Mouse (Mus musculus) CH12.LX (cell line): Measurements from ENCODE around the gene Tgfb1.

Experiments used
- CHD1 ChIP-seq: IDR thresholded peaks from 2 replicates; pipeline ENCODE4 v1.6.1; 2012; ENCODE audit warnings: low read depth, low read length, improper control_type of control experiment, inconsistent platforms
- CTCF ChIP-seq, 2 experiments: IDR thresholded peaks in 1 of 2; conservative IDR thresholded peaks in 1 of 2; 2 replicates each; pipeline ENCODE4 v1.5.1; 2011 to 2012; ENCODE audit warnings: low read depth in 2 of 2, low read length in 2 of 2, improper control_type of control experiment in 1 of 2, inconsistent platforms in 1 of 2, mild to moderate bottlenecking in 1 of 2, moderate library complexity in 1 of 2
- EP300 ChIP-seq: IDR thresholded peaks from 2 replicates; pipeline ENCODE4 v1.6.1; 2011; ENCODE audit warnings: low read length, improper control_type of control experiment
- ETS1 ChIP-seq: conservative IDR thresholded peaks from 2 replicates; pipeline ENCODE4 v1.6.1; 2012; ENCODE audit warnings: low read depth, mild to moderate bottlenecking, inconsistent platforms, low read length, improper control_type of control experiment, moderate library complexity
- JUND ChIP-seq: conservative IDR thresholded peaks from 2 replicates; pipeline ENCODE4 v1.6.1; 2011; ENCODE audit warnings: low read depth, low read length, improper control_type of control experiment
- MAFK ChIP-seq: IDR thresholded peaks from 2 replicates; pipeline ENCODE4 v1.6.1; 2011; ENCODE audit warnings: low read length, improper control_type of control experiment; ENCODE audit not compliant: insufficient replicate concordance
- MAX ChIP-seq: IDR thresholded peaks from 2 replicates; pipeline ENCODE4 v1.6.1; 2011; ENCODE audit warnings: low read length, improper control_type of control experiment
- MAZ ChIP-seq: IDR thresholded peaks from 2 replicates; pipeline ENCODE4 v1.6.1; 2012; ENCODE audit warnings: low read depth, mild to moderate bottlenecking, inconsistent platforms, low read length, improper control_type of control experiment, moderate library complexity
- NELFE ChIP-seq: IDR thresholded peaks from 2 replicates; pipeline ENCODE4 v1.6.1; 2011; ENCODE audit warnings: low read depth, low read length, improper control_type of control experiment
- NRF1 ChIP-seq: IDR thresholded peaks from 2 replicates; pipeline ENCODE4 v1.6.1; 2014; ENCODE audit warnings: low read depth, mild to moderate bottlenecking, inconsistent platforms, low read length, improper control_type of control experiment, moderate library complexity
- POLR2A ChIP-seq: IDR thresholded peaks from 2 replicates; pipeline ENCODE4 v1.6.1; 2011; ENCODE audit warnings: low read depth, mild to moderate bottlenecking, improper control_type of control experiment, low read length
- SIN3A ChIP-seq: IDR thresholded peaks from 2 replicates; pipeline ENCODE4 v1.6.1; 2012; ENCODE audit warnings: low read length, improper control_type of control experiment, inconsistent platforms
- TBP ChIP-seq: conservative IDR thresholded peaks from 2 replicates; pipeline ENCODE4 v1.6.1; 2011; ENCODE audit warnings: low read depth, low read length, improper control_type of control experiment
- ZMIZ1 ChIP-seq: IDR thresholded peaks from 2 replicates; pipeline ENCODE4 v1.6.1; 2012; ENCODE audit warnings: low read depth, mild to moderate bottlenecking, inconsistent platforms, low read length, improper control_type of control experiment

GRCm38 (mm10) chr7:25710519-25711130 lies 23.8 kb downstream of the Tgfb1 start:
- TF ChIP-seq CTCF (conservative IDR thresholded peaks at IDR 0.05 in 1 of 2, IDR thresholded peaks at IDR 0.05 in 1 of 2; ENCODE audit: low read depth in 2 of 2, low read length in 2 of 2): no peak
- no peak for TF ChIP-seq CHD1
- no peak for TF ChIP-seq EP300
- TF ChIP-seq ZMIZ1: no peak; the same call in 1 of the 2 replicates
- 0 out of 2 replicates have a peak, but pooled peaks have one; percentile 16 for TF ChIP-seq POLR2A
- TF ChIP-seq MAFK: no peak
- no peak for TF ChIP-seq MAX
- TF ChIP-seq NELFE: no peak
- no peak for TF ChIP-seq TBP
- no peak for TF ChIP-seq MAZ
- TF ChIP-seq SIN3A: no peak
- no peak for TF ChIP-seq ETS1
- no peak for TF ChIP-seq NRF1
- TF ChIP-seq JUND: no peak
